Mouse (Mus musculus) testis, postnatal 14 days (tissue): ENCODE results near the gene Vmn1r224.

Experiments used
- DNase-seq: peaks from one replicate; pipeline ENCODE4 v3.0.0; 2021; ENCODE audit warnings: low spot score

Vmn1r224 gene

DNA sequence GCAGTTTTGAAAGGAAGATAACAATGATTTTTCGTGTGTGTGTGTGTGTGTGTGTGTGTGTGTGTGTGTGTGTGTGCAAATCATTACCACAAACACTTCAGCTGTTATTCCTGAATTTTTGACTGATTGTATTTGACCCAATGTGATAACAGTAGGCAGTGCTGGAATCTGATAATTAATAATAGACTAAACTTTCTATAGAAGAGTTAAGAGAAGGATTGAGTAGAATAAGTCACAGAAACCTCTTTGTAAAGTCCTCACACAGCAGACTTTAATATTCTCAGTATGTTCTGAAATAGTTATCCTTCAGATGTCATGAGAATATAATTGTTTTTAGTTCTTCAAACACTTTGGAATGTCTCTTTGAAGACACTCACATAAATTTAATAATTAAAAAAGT is at the start of gene Vmn1r224:
TSS of gene Vmn1r224 (plus strand) at position 301 of the 400 bp plus-strand sequence.
- DNase-seq = no peak

DNA sequence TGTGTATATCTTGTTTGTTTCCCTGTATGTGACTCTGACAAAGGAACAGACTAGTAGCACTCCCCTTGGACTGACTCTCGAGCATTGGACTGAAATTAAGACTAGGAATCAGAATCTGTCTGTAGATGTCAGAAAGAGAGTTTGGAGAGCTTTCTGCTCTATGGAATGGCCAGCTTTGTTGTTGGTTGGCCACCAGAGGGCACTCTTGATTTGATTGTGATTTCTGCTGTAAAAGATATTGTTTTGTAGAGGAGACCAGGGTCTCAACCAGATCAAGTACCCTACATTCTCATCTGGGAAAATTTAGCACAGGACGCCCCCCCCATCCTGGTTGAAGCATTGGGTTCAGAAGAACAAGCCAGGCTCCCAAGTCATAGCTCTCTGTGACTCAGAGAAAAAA is 14.8 kb upstream of the Vmn1r224 start:
- no peak for DNase-seq

DNA sequence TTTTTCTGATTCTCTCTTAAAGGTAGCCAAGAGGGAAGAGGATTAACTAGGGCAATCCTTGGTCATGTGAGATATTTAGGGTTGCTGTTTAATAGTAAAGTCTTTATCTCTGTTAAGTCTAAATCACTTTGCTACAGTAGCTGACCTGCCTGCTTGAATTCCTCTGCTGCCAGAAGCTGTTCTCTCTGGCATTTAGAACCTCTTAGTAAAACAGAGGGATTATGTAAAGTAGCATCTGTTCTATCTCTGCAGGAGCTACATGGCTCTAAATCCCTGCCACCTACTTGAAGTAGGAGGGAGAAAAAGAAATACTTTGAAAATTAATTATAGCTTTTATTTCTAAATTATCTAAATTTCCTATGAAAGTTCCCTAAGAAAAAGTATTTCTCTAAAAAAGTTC is 25.3 kb downstream of the Vmn1r224 start:
- no peak for DNase-seq

DNA sequence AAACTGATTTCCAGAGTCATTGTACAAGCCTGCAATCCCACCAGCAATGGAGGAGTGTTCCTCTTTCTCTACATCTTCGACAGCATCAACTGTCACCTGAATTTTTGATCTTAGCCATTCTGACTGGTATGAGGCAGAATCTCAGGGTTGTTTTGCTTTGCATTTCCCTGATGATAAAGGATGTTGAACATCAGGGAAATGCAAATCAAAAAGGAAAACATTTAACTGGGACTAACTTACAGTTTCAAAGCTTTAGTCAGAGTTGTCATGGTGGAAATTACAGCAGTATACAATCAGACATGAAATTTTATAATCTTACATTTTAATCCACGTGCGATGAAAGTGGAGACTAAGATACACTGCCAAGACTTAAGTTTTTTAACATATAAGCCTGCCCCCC is 59.4 kb downstream of the Vmn1r224 start:
- no peak for DNase-seq
